Mouse (Mus musculus) kidney, adult 2 months (tissue): ENCODE data around the gene Mea1.

Experiments used
- CTCF ChIP-seq: fragments of 200-500 bp; conservative IDR thresholded peaks from 2 replicates; pipeline ENCODE4 v1.5.1; 2011; ENCODE audit warnings: low read depth, mild to moderate bottlenecking, control low read depth, low read length, moderate library complexity, mixed read lengths; ENCODE audit not compliant: insufficient read depth, insufficient read length
- POLR2A ChIP-seq: fragments of 200-500 bp; IDR thresholded peaks from one replicate; pipeline ENCODE4 v1.6.1; 2011; ENCODE audit warnings: low read depth, low read length, control low read depth

DNA sequence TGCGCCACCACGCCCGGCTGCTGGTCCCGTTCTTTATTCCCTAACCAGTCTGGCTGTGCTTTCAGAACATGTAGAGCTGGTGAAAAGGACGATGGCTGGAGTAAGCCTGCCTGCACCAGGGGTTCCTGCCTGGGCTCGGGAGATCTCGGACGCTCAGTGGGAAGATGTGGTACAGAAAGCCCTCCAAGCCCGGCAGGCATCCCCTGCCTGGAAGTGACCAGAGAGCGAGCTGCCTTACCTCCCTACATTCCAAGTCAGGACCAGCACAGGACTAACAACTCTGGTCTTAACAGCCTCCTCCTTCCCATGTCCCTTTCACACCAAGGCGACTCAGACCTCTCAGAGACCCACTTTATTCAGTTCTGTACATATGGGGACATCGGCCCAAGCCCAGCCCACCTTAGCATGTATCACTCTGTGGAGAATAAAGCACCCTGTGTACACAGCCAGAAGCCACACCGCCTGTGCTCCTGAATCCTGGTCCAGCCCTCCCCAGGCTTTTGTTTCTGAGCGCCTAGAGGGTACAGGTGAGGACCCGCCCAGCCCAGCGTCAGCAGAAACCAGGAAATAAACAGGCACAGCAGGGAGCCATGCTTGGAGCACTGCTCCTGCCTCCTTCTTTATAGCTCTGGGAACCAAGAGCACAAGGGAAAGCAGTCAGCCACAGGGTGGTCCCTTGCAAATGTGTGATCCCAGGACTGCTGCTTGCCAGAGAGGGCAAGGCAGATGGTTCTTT is 4.2 kb downstream of the Mea1 start:
- TF ChIP-seq POLR2A, result no peak
- no peak for TF ChIP-seq CTCF
